ENCODE assay signal across 9 mouse cellular contexts in genomic region chr1:133610601-133611000, GRCm38 (mm10). TPM values are rescaled to one million over a fixed set of nuclear protein-coding genes. Genes with fewer than 3 reads are reported as not detected.
A peak's percentile ranks its signal among the peaks of the same experiment; 100 is the strongest.
DNase-seq lines count a peak whose midpoint lies in the region; ATAC-seq and TF ChIP-seq lines count a peak whose summit lies in the region.
"Had no signal": no experiment of that assay in that cellular context is flagged by ENCODE, and none has a peak within 500 bp of the region (broad histone marks: within the 10 kb centered on the region; RNA-seq: fewer than 3 reads in every experiment).

No protein-coding gene starts in this region.

- intact Hi-C loops in left cerebral cortex, postnatal 36 days (cut with DNase I) = loop anchor here (1.0 to 10.0 kb wide), 5 partner anchors 187 to 476 kb away; partner anchors contain the start of gene Ppp1r15b

- TF ChIP-seq POLR2A in bone marrow macrophage, adult 2 months (IDR thresholded peaks at IDR 0.05; ENCODE audit: borderline replicate concordance, low read depth, low read length) = no peak

- ATAC-seq in kidney, embryonic 14.5 days (ENCODE audit: low FRiP score, low TSS enrichment) = no peak
- no peak; the same call in 1 of the 2 replicates for ATAC-seq in forebrain, embryonic 12.5 days (ENCODE audit: low FRiP score)
- ATAC-seq in liver, postnatal 0 days = no peak

- H3K9ac ChIP-seq in kidney, embryonic 14.5 days (ENCODE audit: low read depth, low read length) = no peak overlapping the region
- no peak overlapping the region for H3K9ac ChIP-seq in forebrain, embryonic 12.5 days
- H3K9ac ChIP-seq in liver, postnatal 0 days (replicated peaks) = no peak overlapping the region

- no peaks in the 10 kb centered on the region; the same call in 1 of the 2 replicates for H3K4me1 ChIP-seq in kidney, embryonic 14.5 days (ENCODE audit: control insufficient read depth, insufficient read depth, low read length)
- peaks cover 4% of the 10 kb centered on the region; the same call in 1 of the 2 replicates for H3K4me1 ChIP-seq in bone marrow macrophage, adult 2 months (ENCODE audit: control insufficient read depth, insufficient read depth, low read length)
- H3K4me1 ChIP-seq in forebrain, embryonic 12.5 days = peaks cover 12% of the 10 kb centered on the region
- H3K4me1 ChIP-seq in liver, postnatal 0 days (ENCODE audit: insufficient read depth) = 0 out of 2 replicates have a peak, but pooled peaks cover 9% of the 10 kb centered on the region

- TF ChIP-seq EP300 in liver, postnatal 0 days (IDR thresholded peaks at IDR 0.05; ENCODE audit: low read depth) = no peak

- H3K9me3 ChIP-seq in kidney, embryonic 14.5 days (ENCODE audit: control insufficient read depth, low read length) = no peaks in the 10 kb centered on the region
- H3K9me3 ChIP-seq in forebrain, embryonic 12.5 days = no peaks in the 10 kb centered on the region
- H3K9me3 ChIP-seq in liver, postnatal 0 days (ENCODE audit: low read length) = no peaks in the 10 kb centered on the region

- peak overlapping the region; percentile 72; the same call in 1 of the 2 replicates for H3K4me3 ChIP-seq in kidney, embryonic 14.5 days (ENCODE audit: low read length)
- peak overlapping the region; percentile 18; the same call in 1 of the 2 replicates for H3K4me3 ChIP-seq in bone marrow macrophage, adult 2 months (ENCODE audit: insufficient read depth, low read length)
- H3K4me3 ChIP-seq in forebrain, embryonic 12.5 days (replicated peaks) = no peak overlapping the region; the same call in 1 of the 2 replicates
- peak overlapping the region; percentile 99; the same call in 1 of the 2 replicates for H3K4me3 ChIP-seq in liver, postnatal 0 days (ENCODE audit: low read depth, low read length)

- 48% methylated on average over 6 of the region's 6 CpGs for WGBS in kidney, embryonic 14.5 days
- 61% methylated on average over 6 of the region's 6 CpGs for WGBS in forebrain, embryonic 12.5 days
- 49% methylated on average over 6 of the region's 6 CpGs for WGBS in liver, postnatal 0 days (ENCODE audit: insufficient replicate concordance)

- peaks cover 32% of the 10 kb centered on the region for H3K36me3 ChIP-seq in kidney, embryonic 14.5 days (ENCODE audit: control insufficient read depth, insufficient read depth, low read length)
- H3K36me3 ChIP-seq in forebrain, embryonic 12.5 days (replicated peaks) = peaks cover 27% of the 10 kb centered on the region
- H3K36me3 ChIP-seq in liver, postnatal 0 days (replicated peaks; ENCODE audit: insufficient read depth, low read length) = peaks cover 27% of the 10 kb centered on the region

- TF ChIP-seq CTCF in bone marrow macrophage, adult 2 months (IDR thresholded peaks at IDR 0.05; ENCODE audit: low read depth, low read length) = no peak
- TF ChIP-seq CTCF in liver, postnatal 0 days (IDR thresholded peaks at IDR 0.05; ENCODE audit: low read depth) = no peak

- no peak overlapping the region; the same call in 1 of the 2 replicates for H3K4me2 ChIP-seq in kidney, embryonic 14.5 days (replicated peaks; ENCODE audit: low read depth, low read length)
- H3K4me2 ChIP-seq in forebrain, embryonic 12.5 days = 0 out of 2 replicates have a peak overlapping the region, but pooled peaks have one; percentile 11
- H3K4me2 ChIP-seq in liver, postnatal 0 days (ENCODE audit: low read depth, low read length) = peak overlapping the region; percentile 45

- no peaks in the 10 kb centered on the region for H3K27me3 ChIP-seq in kidney, embryonic 14.5 days (ENCODE audit: control insufficient read depth, insufficient read depth, low read length)
- H3K27me3 ChIP-seq in forebrain, embryonic 12.5 days = no peaks in the 10 kb centered on the region
- no peaks in the 10 kb centered on the region for H3K27me3 ChIP-seq in liver, postnatal 0 days (ENCODE audit: insufficient read depth, low read length)
- H3K27me3 ChIP-seq: Patski had no signal

- DNase-seq in kidney, postnatal 36 days = no peak
- DNase-seq in liver, postnatal 0 days = no peak
- DNase-seq in layer of hippocampus, adult 11-12 months (ENCODE audit: low spot score) = no peak
- no peak for DNase-seq in layer of hippocampus, postnatal 10 days (ENCODE audit: low spot score in 2 of 2)
- no peak for DNase-seq in left cerebral cortex, postnatal 36 days (ENCODE audit: low spot score in 2 of 2)

- no peak overlapping the region for H3K27ac ChIP-seq in kidney, embryonic 14.5 days (ENCODE audit: low read depth, low read length)
- no peak overlapping the region for H3K27ac ChIP-seq in bone marrow macrophage, adult 2 months (ENCODE audit: insufficient read depth, low read depth, low read length)
- H3K27ac ChIP-seq in forebrain, embryonic 12.5 days = no peak overlapping the region
- no peak overlapping the region for H3K27ac ChIP-seq in liver, postnatal 0 days (ENCODE audit: low read depth)

RNA-seq across cellular contexts. Expression of gene Snrpe, which starts 0.5 kb away (rescaled TPM):
- polyA plus RNA-seq in kidney, embryonic 14.5 days (2014; fragmentation: Nextera tagmentation; extraction: Ambion mirVana) = 818 and 1,095 TPM in 2 replicates
- polyA plus RNA-seq in bone marrow macrophage, adult 2 months (2012; ENCODE audit: insufficient read depth, insufficient read length, missing spikeins) = 175 and 208 TPM in 2 replicates
- polyA plus RNA-seq in forebrain, embryonic 12.5 days (2016; fragmentation: Nextera tagmentation; extraction: Ambion mirVana) = 773 and 780 TPM in 2 replicates
- 302 and 306 TPM in 2 replicates for polyA plus RNA-seq in liver, postnatal 0 days (2015; fragmentation: Nextera tagmentation; extraction: Ambion mirVana)
- 100 to 1,000 TPM in 1 of 2 experiments, 10 to 100 TPM in 1; 97.8 to 112 TPM for total RNA-seq in layer of hippocampus, postnatal 10 days (2021)
- 10 to 100 TPM; 57.6 to 58.2 TPM for total RNA-seq in left cerebral cortex, postnatal 36 days (2021)

RNA-seq across cellular contexts. Expression of gene Zbed6, which starts 50.1 kb away (rescaled TPM):
- polyA plus RNA-seq in kidney, embryonic 14.5 days (2014; fragmentation: Nextera tagmentation; extraction: Ambion mirVana) = 0.51 TPM in 1 of 2 replicates, not detected in the other
- polyA plus RNA-seq in bone marrow macrophage, adult 2 months (2012; ENCODE audit: insufficient read depth, insufficient read length, missing spikeins) = 6.6 and 7.6 TPM in 2 replicates
- polyA plus RNA-seq in forebrain, embryonic 12.5 days (2016; fragmentation: Nextera tagmentation; extraction: Ambion mirVana) = not detected in 2 replicates
- 0.08 and 0.09 TPM in 2 replicates for polyA plus RNA-seq in liver, postnatal 0 days (2015; fragmentation: Nextera tagmentation; extraction: Ambion mirVana)
- total RNA-seq in layer of hippocampus, postnatal 10 days (2021) = 1 to 10 TPM; 6.0 to 9.5 TPM
- total RNA-seq in left cerebral cortex, postnatal 36 days (2021) = 1 to 10 TPM; 4.3 to 5.9 TPM

RNA-seq across cellular contexts. Expression of gene Gm38394, which starts 50.5 kb away (rescaled TPM):
- polyA plus RNA-seq in kidney, embryonic 14.5 days (2014; fragmentation: Nextera tagmentation; extraction: Ambion mirVana) = 6.5 and 11.4 TPM in 2 replicates
- 22.9 and 25.1 TPM in 2 replicates for polyA plus RNA-seq in bone marrow macrophage, adult 2 months (2012; ENCODE audit: insufficient read depth, insufficient read length, missing spikeins)
- polyA plus RNA-seq in forebrain, embryonic 12.5 days (2016; fragmentation: Nextera tagmentation; extraction: Ambion mirVana) = 6.3 and 6.4 TPM in 2 replicates
- polyA plus RNA-seq in liver, postnatal 0 days (2015; fragmentation: Nextera tagmentation; extraction: Ambion mirVana) = 1.0 and 1.3 TPM in 2 replicates
- 10 to 100 TPM; 25.4 to 25.9 TPM for total RNA-seq in layer of hippocampus, postnatal 10 days (2021)
- total RNA-seq in left cerebral cortex, postnatal 36 days (2021) = 10 to 100 TPM; 19.8 to 32.2 TPM
